Mouse (Mus musculus): ENCODE measurements around the gene Gli2.

GRCm38 (mm10) chr1:118898351-118898750, 155.1 kb downstream of the Gli2 start:
- no peak for TF ChIP-seq CTCF (IDR thresholded peaks at IDR 0.05; ENCODE audit: insufficient read depth, low read length)
- TF ChIP-seq POLR2A (IDR thresholded peaks at IDR 0.05; ENCODE audit: borderline replicate concordance, extremely low read depth, low read depth, low read length): no peak
